Mouse (Mus musculus): ENCODE results near the gene Megf11.

Megf11 gene

DNA sequence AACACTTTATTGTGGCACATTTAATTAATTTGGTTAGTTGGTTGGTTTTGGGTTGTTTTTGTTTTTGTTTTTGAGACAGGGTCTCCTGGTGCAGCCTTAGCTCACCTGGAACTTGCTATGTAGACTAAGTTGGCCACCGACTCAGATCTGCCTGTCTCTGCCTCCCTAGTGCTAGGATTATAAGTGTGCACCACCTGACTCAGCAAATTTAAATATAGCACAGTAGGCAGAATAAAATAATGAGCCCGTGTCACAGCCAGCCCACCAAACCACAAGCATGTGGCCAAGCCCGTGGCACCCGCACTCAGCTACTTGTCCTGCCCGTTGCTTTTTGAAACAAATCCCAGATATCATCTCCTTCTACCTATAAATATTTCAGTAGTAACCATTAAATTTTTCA lies 367.1 kb downstream of the Megf11 start:
- peak; percentile 45 for DNase-seq (ENCODE audit: low read depth)

DNA sequence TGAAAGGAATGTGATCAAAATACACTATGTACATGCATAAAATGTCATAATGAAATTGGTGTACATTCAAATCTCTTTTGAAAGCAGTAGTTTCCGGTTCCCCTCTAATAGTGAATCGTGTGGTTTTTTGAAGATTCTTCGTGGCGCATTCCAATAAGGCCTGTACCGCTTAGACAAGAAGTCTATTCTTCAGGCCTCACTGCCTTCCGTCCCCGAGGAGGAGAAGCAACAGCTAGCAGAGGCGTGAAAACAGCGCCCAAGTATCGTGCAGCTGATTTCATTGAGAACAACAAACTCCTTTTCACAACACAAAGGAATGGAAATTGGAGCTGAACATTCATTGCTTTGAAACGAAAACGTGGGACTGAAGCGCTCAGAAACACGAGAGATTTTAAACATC lies 372.6 kb downstream of the Megf11 start:
- DNase-seq (ENCODE audit: low read depth): no peak

Data from 416B (cell line).